Mouse (Mus musculus): ENCODE measurements around the gene Kcnn1.

GRCm38 (mm10) chr8:70903112-70903511 is 40.1 kb upstream of the Kcnn1 start:
- TF ChIP-seq POLR2A (IDR thresholded peaks at IDR 0.05; ENCODE audit: control insufficient read depth, low read depth, low read length) (no peak), CTCF (IDR thresholded peaks at IDR 0.05; ENCODE audit: control insufficient read depth, insufficient read depth, insufficient replicate concordance, low read depth, low read length) (no peak)
